Mouse (Mus musculus) embryonic stem cell, embryonic (primary cell): ENCODE measurements around the gene Zc2hc1c.

Source experiments
- CTCF ChIA-PET, 4 experiments: fragments of 300-600 bp in 2 of 4; fragments of 350-600 bp in 2 of 4; sonication (Branson Sonifier 250); formaldehyde crosslinking; loops; one replicate each; lab custom pipeline; 2022; ENCODE audit warnings: inconsistent platforms in 2 of 4; lab: Charles Lee
- POLR2A ChIA-PET, 4 experiments: fragments of 300-600 bp in 2 of 4; fragments of 350-600 bp in 2 of 4; sonication (Branson Sonifier 250); formaldehyde crosslinking; loops; one replicate each; lab custom pipeline; 2022; ENCODE audit warnings: antibody characterized with exemption in 4 of 4, inconsistent platforms in 1 of 4; lab: Charles Lee

The Zc2hc1c gene

DNA sequence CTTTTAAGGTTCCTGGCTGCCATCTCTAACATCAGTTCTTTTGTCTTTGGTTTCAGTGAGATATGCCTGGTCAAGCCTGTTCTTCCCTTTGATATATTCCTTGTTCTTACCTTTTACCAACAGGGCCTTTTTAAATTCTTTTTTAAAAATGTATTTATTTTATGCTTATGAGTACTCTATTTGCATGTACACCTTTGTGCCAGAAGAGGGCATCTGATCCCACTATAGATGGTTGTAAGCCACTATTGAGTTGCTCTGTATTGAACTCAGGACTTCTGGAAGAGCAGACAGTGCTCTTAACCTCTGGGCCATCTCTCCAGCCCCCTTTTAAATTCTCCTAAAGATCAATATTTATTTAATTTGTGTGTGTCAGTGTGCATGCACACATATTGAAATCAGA, 4.5 kb downstream of the Zc2hc1c start:
- CTCF ChIA-PET: interaction anchor here in 3 of 4 experiments (1.0 to 1.6 kb wide), 5 partner anchors 12 to 200 kb away, joined by 3 to 9 read pairs (median 4); no protein-coding TSS in a partner anchor
- POLR2A ChIA-PET: interaction anchor here in 1 of 4 experiments (0.9 to 1.9 kb wide), 5 partner anchors 13 to 88 kb away, joined by 3 to 6 read pairs (median 3); partner anchors contain the start of gene Eif2b2

DNA sequence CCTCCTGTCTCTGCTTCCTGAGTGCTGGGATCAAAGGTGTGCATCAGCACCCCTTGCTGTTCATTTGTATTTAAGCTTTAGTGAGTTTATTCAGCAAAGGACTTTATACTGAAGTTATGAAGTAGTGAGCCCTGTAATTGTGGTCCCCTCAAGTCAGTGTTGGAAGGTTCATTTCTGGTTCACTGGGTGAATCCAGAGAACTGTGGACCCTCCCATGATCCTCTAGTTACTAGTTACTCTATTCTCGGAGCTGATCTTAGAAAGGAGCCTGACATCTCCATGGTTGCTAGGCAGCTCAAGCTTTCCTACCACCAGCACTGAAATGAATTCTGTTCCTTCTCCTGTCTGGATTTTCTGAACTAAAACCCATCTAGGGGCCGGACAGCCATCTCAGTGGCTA, 7.1 kb downstream of the Zc2hc1c start:
- POLR2A ChIA-PET: interaction anchor here in 3 of 4 experiments (0.5 to 0.7 kb wide), 3 partner anchors 145 to 197 kb away, joined by 3 read pairs; partner anchors contain the start of gene Rps6kl1 (in 1 of the 3)
- CTCF ChIA-PET: interaction anchor here in 2 of 4 experiments (0.9 to 1.7 kb wide), 2 partner anchors 10 kb away, joined by 4 read pairs; no protein-coding TSS in a partner anchor

DNA sequence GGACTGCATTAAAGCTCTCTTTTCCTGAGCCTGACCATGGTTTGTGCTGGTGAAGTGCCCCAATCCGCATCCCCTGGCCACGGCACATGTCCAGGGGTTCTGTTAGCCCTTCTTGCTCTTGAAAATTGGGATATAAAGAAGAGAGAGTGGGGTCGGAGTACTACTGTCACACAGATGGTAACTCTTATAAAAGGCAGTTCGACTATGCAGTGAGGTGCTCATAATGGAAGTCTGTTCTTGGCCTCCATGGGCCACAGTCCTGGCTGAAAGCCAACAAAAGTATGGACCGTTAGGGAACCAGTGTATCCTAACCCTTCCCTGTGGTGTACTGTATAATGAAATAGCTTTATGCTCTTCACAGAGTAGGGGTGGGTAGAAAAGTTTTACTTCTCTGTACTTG, 8.5 kb downstream of the Zc2hc1c start:
- ChIA-PET CTCF (interaction anchor here in 3 of 4 experiments (0.6 to 1.8 kb wide), 5 partner anchors 8 to 205 kb away, joined by 3 to 17 read pairs (median 4); no protein-coding TSS in a partner anchor), POLR2A (interaction anchor here in 3 of 4 experiments (0.5 to 3.7 kb wide), 8 partner anchors 8 to 157 kb away, joined by 3 to 16 read pairs (median 4); partner anchors contain the start of genes Acyp1 (in 2 of the 3), Zc2hc1c (in 2 of the 3) and Nek9 (in 1 of the 3))

DNA sequence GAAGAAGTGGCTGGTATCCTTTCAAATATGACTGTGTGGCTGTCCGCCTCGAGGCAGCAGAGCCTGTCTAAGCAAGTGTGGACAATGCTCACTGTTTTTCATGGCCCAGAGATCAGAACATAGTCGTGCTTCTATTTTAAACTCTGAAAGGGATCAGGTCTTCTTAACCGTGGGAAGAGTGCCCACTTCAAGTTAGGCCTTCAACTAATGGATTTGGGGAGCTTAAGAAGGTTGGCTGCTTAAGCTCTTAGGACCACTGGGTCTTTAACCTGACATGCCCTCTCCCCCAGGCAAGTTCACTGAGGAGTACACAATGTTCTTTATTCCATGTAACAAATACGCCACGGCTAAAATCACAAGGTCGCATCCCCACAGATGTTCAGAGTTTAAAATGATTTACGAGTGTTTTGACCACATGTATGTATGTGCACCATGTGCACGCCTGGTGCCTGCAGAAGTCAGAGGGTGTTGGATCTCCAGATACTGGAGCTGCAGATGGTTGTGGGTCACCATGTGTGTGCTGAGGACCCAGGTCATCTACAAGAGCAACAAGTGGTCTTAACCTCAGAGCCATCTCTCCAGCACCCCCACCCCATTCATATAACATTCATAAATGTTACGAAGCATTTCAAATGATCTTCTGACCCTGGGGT, 9.1 kb downstream of the Zc2hc1c start:
- ChIA-PET POLR2A (interaction anchor here in 3 of 4 experiments (0.5 to 3.7 kb wide), 11 partner anchors 8 to 157 kb away, joined by 3 to 16 read pairs (median 4); partner anchors contain the start of genes Acyp1 (in 2 of the 3), Zc2hc1c (in 2 of the 3), Mlh3 (in 1 of the 3) and Nek9 (in 1 of the 3)), CTCF (interaction anchor here in 2 of 4 experiments (1.1 to 1.8 kb wide), 3 partner anchors 8 to 205 kb away, joined by 3 to 17 read pairs (median 8); no protein-coding TSS in a partner anchor)

DNA sequence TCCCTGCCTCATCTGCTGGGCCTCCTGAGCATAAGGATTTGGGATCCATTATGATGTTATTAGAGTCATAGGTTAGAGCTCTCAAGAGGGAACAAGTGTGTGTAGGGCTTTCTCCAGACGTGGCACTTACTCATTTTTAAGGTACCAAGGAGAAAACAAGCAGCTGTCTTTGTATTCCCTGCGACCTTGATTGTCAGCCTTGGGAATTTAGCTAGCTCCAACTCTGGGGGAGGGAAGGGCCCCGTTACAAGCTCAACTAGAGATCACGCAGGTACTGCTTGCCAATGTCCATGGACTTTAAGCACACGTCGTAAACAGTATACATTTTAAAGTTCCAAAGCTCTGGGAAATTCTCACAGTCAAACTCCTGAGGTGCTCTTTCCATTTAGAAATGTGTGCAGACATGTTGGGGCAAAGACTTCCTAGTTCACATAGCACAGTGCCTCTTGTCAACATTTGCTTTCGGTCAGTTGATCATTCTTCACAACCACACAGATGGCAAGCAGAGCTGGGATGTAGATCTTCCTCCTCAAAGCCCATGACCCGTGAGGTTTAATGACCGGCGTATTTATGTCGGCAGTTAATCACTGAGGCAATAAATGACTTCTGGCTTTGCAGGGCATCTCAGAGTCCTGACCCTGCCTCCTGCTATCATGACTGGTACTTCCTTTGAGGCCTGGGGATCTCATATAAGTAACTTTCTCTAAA, 9.9 kb downstream of the Zc2hc1c start:
- POLR2A ChIA-PET: interaction anchor here in 3 of 4 experiments (1.1 to 3.7 kb wide), 6 partner anchors 10 to 41 kb away, joined by 3 to 16 read pairs (median 6); partner anchors contain the start of genes Acyp1 (in 2 of the 3), Zc2hc1c (in 2 of the 3), Mlh3 (in 1 of the 3) and Nek9 (in 1 of the 3)
- CTCF ChIA-PET: interaction anchor here in 2 of 4 experiments (0.9 to 1.1 kb wide), 2 partner anchors 12 to 206 kb away, joined by 3 to 11 read pairs; no protein-coding TSS in a partner anchor

DNA sequence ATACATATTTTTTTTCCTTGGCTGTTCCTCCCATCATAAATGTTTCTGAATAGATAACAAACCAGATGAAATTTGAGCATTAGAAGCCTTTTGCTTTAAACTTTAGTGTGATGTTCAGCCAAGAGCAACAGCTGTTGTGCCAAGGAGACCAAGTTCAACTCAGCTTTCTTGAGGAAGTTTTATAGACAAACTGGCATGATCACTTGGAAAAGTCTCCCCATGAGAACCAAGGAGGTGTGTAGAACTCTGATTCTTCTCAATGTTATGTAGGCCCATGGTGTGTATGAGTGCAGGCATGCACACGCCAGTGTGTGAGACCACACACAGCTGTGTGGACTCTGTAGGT, 10.4 kb downstream of the Zc2hc1c start:
- POLR2A ChIA-PET: interaction anchor here in 2 of 4 experiments (1.1 to 3.7 kb wide), 6 partner anchors 9 to 76 kb away, joined by 3 to 16 read pairs (median 6); partner anchors contain the start of genes Acyp1 (in 2 of the 2), Zc2hc1c (in 2 of the 2) and Mlh3 (in 1 of the 2)
- CTCF ChIA-PET: interaction anchor here in 2 of 4 experiments (0.5 to 1.1 kb wide), 3 partner anchors 12 to 206 kb away, joined by 3 to 11 read pairs (median 8); no protein-coding TSS in a partner anchor

DNA sequence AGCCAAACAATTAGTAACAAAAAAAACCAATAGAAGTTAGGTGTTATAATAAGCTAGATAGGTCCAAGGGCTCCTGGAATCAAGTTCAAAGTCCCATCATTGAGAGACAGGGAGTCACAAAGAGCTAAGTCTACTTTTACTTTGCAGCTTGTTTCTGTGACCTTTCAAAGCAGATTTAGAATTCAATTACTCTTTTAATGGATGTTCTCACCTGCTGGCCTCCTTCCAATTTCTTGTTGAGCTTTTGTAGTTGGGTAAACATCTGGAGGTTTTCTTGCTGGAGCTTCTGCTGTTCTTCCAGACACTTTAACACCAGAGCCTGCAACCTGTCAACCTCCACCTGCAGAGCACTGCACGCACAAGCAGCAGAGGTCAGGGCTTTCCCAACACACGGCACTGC, 14.9 kb downstream of the Zc2hc1c start:
- CTCF ChIA-PET: interaction anchor here in 1 of 4 experiments (0.7 to 1.4 kb wide), 2 partner anchors 133 to 493 kb away, joined by 3 read pairs; no protein-coding TSS in a partner anchor
- POLR2A ChIA-PET: interaction anchor here in 3 of 4 experiments (0.7 to 0.9 kb wide), 3 partner anchors 23 to 211 kb away, joined by 3 to 9 read pairs (median 4); no protein-coding TSS in a partner anchor

DNA sequence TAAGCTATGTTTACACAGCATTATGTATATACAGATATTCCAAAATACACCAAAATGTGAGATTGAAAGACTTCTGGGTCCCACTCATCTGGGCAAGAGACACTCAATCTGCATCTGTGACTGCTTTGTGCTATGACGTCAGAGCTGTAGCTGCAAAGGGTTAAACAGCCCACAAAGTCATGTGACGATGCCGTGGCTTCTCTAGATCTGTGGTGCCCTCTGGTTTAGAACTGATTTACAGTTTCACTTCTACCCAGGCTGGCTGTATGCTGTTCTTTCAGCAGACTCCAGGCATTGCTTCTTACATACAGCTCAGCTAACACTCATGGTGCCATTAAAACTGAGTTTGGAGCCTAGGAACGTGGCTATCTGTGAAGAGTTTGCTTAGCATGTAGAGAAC, 16.3 kb downstream of the Zc2hc1c start:
- ChIA-PET CTCF (interaction anchor here (0.6 to 2.9 kb wide), 60 partner anchors 8 to 651 kb away, joined by 3 to 39 read pairs (median 6); partner anchors contain the start of genes Acyp1 (in 3 of the 4), Rps6kl1 (in 3 of the 4), Zc2hc1c (in 3 of the 4) and Ltbp2 (in 1 of the 4)), POLR2A (interaction anchor here (0.6 to 2.2 kb wide), 16 partner anchors 8 to 212 kb away, joined by 3 to 13 read pairs (median 4); partner anchors contain the start of genes Acyp1 (in 3 of the 4), Zc2hc1c (in 3 of the 4) and Eif2b2 (in 1 of the 4))

DNA sequence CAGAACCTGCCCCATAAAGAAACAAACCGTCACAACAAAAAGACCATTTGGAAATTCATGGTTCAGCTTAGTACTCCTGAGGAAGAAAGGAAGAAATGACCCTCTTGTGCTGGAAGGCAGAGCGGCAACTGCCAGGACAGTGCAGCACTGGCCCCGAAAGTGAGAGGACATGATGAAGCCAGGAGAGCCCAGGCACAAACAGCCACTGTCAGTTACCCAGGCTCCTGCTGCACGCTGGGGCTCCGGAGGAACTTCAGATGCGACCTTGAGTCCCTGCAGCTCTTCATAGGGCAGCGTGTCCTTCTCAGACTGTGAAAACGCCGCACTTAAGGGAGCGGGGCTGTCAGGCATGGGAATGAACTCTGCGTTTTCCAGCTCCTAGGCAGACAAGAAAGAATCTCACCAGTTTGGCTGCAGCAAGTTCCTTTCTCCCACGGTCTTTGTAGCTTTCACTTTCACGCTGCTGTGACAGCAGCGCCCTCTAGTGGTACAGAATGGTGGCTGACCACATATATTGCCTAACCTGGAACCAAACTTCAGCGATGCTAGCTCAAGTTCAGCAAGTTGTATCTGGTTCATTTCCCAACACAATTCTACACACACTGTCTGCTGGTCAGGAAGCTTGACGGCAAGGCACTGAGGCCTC, 17.0 kb downstream of the Zc2hc1c start:
- ChIA-PET CTCF (interaction anchor here (0.5 to 2.9 kb wide), 134 partner anchors 8 to 701 kb away, joined by 3 to 39 read pairs (median 4); partner anchors contain the start of genes Acyp1 (in 4 of the 4), Zc2hc1c (in 4 of the 4), Rps6kl1 (in 3 of the 4) and Ltbp2 (in 2 of the 4)), POLR2A (interaction anchor here (0.6 to 2.2 kb wide), 25 partner anchors 8 to 1166 kb away, joined by 3 to 13 read pairs (median 3); partner anchors contain the start of genes Acyp1 (in 3 of the 4), Zc2hc1c (in 3 of the 4), Eif2b2 (in 1 of the 4) and Nek9 (in 1 of the 4))

GRCm38 (mm10) chr12:85308651-85309050, 20.3 kb downstream of the Zc2hc1c start:
- ChIA-PET POLR2A (interaction anchor here in 2 of 4 experiments (0.5 to 1.8 kb wide), 4 partner anchors 10 to 163 kb away, joined by 3 to 6 read pairs (median 5); no protein-coding TSS in a partner anchor), CTCF (interaction anchor here in 1 of 4 experiments (0.6 kb wide), 1 partner anchor 12 kb away, joined by 4 read pairs; no protein-coding TSS in a partner anchor)

GRCm38 (mm10) chr12:85330153-85330552, 41.8 kb downstream of the Zc2hc1c start:
- CTCF ChIA-PET: interaction anchor here in 3 of 4 experiments (0.6 to 2.0 kb wide), 4 partner anchors 24 to 162 kb away, joined by 3 to 7 read pairs (median 3); no protein-coding TSS in a partner anchor
- POLR2A ChIA-PET: interaction anchor here in 2 of 4 experiments (0.7 to 2.4 kb wide), 4 partner anchors 10 to 167 kb away, joined by 3 to 15 read pairs (median 4); partner anchors contain the start of gene Nek9 (in 1 of the 2)

- CTCF ChIA-PET: interaction anchor here (0.6 to 1.6 kb wide), 5 partner anchors 21 to 1287 kb away, joined by 3 to 17 read pairs (median 3); no protein-coding TSS in a partner anchor
- POLR2A ChIA-PET: interaction anchor here (0.6 to 3.2 kb wide), 51 partner anchors 8 to 724 kb away, joined by 3 to 15 read pairs (median 4); partner anchors contain the start of genes Fos (in 2 of the 4), Acyp1 (in 1 of the 4), Flvcr2 (in 1 of the 4) and Zc2hc1c (in 1 of the 4)
Observed at GRCm38 (mm10) chr12:85337567-85338311, 49.3 kb downstream of the Zc2hc1c start.

GRCm38 (mm10) chr12:85338815-85339214, 50.4 kb downstream of the Zc2hc1c start:
- POLR2A ChIA-PET: interaction anchor here (0.6 to 3.2 kb wide), 69 partner anchors 9 to 491 kb away, joined by 3 to 15 read pairs (median 4); partner anchors contain the start of genes Rps6kl1 (in 3 of the 4), Fos (in 2 of the 4), Acyp1 (in 1 of the 4) and Flvcr2 (in 1 of the 4)
- CTCF ChIA-PET: interaction anchor here (0.5 to 1.6 kb wide), 13 partner anchors 33 to 797 kb away, joined by 3 to 17 read pairs (median 4); partner anchors contain the start of gene Tmed10 (in 1 of the 4)

GRCm38 (mm10) chr12:85339243-85339729, 50.9 kb downstream of the Zc2hc1c start, which contains the start of gene Nek9:
Gene Nek9, minus strand, starts transcription at chr12:85339362.
- CTCF ChIA-PET: interaction anchor here (0.5 to 1.6 kb wide), 17 partner anchors 34 to 477 kb away, joined by 3 to 13 read pairs (median 4); partner anchors contain the start of gene Tmed10 (in 1 of the 4)
- POLR2A ChIA-PET: interaction anchor here (0.5 to 3.2 kb wide), 49 partner anchors 9 to 407 kb away, joined by 3 to 15 read pairs (median 3); partner anchors contain the start of genes Rps6kl1 (in 3 of the 4), Flvcr2 (in 1 of the 4) and Fos (in 1 of the 4)
